Mouse (Mus musculus): ENCODE results near the gene Lin9. TPM values are rescaled to one million over a fixed set of nuclear protein-coding genes. Genes with fewer than 3 reads are reported as not detected.
"Not testable (repeated sequence)": the region's sequence is repeated elsewhere in the genome, so short reads cannot be mapped to it uniquely, and the experiment has no call there.

The Lin9 gene
- 1 to 10 TPM; 3.3 to 3.7 TPM for total RNA-seq (2021)
- long read RNA-seq, experiment 1, partial matches to known transcripts, result 0 of 3 reads
- long read RNA-seq, experiment 1, other reads (novel, unspliced or antisense), result 3 of 3 reads
- long read RNA-seq, experiment 2, partial matches to known transcripts, result 0 of 5 reads
- long read RNA-seq, experiment 2, other reads (novel, unspliced or antisense), result 1 of 5 reads

DNA sequence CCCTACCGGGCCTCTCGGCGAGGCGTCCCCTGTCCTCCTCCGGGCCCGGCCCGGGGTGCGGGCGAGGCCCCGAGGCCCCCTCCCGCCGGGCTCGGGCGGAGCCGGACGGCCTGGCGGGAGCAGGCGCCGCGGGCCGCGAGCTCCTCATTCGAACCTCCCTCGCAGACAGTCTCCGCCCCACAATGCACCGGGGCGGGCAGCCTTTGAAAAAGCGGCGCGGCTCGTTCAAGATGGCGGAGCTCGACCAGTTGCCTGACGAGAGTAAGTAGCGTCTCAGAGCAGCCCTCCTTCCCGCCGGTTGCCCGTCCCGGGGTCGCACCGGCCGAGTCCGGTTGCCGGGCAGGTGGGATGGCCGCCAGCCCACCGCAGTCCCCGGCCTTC lies at the start of gene Lin9:
TSS of gene Lin9 (plus strand) at position 14 of the 381 bp plus-strand sequence.
- intact Hi-C loops (cut with DNase I), result loop anchor here (5.0 kb wide), 1 partner anchor 86 kb away; the partner anchor contains the start of gene Acbd3
- peak; percentile 86 to 91 for DNase-seq (ENCODE audit: low spot score in 2 of 2)

DNA sequence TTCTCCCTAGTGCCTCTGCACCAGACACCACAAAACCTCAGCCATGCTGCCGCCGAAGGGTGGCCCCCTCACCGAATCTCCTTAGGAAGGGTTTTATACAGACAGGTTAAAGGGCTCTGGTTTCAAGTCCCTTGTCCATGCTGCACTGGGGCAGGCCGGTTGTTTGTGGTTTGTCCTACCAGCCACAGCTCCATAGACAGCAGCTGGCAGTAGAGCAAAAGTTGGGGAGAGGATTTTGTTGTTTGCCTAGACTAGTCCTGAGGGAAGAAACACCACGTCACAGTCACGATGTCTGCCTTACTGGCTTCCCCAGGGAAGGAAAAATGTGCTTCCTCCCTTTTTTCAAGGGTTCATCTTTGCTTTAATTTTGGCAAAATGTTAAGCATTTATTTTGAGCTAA lies 40.4 kb upstream of the Lin9 start:
- intact Hi-C loops (cut with DNase I), result no loop called here
- DNase-seq (ENCODE audit: low spot score in 2 of 2), result no peak

DNA sequence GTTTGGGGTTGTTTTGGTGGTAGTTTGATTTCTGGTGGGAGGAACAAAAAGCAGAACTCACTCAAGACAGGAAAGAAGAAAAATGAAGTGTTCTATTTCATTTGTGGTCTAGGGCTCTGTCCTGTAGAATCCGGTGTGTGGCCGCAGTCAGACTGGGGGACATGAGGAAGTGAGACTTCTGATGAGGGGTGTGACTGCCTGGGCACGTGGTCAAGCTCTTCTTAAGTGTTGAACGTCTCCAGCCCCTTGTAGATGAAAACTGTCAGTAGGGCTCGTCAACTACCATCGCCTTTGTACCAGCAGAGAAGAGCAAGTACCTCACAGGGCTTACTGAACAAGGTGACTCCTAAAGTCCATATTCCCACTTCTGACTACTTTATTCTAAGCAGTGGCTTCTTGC lies 39.1 kb upstream of the Lin9 start:
- intact Hi-C loops (cut with DNase I), result no loop called here
- no peak for DNase-seq (ENCODE audit: low spot score in 2 of 2)

DNA sequence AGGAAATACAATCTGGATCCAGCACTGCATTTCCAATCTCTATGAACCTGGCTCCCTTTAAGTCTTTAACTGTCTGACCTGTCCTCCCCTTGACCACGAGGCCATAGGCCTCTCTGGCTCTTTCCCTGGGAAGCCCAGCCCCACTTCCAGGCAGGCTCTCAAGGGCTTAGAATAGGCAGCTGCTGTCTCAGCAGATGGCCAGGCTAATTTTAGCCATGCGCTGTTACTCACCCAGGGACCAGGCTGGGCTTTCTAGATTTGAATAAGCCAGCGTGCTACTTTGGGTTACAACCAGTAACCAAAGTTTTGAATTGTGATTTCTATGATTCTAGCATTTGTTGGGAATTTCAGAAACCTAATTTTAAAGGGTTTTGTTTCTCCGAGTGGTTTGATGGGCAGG lies 36.4 kb upstream of the Lin9 start:
- intact Hi-C loops (cut with DNase I), result no loop called here

GRCm38 (mm10) chr1:180606106-180606505 lies 34.8 kb upstream of the Lin9 start:
- no peak for DNase-seq (ENCODE audit: low spot score in 2 of 2)
- intact Hi-C loops (cut with DNase I), result no loop called here

More for the DNA sequence above, 36.4 kb upstream of the Lin9 start:
- DNase-seq (ENCODE audit: low spot score in 2 of 2), result peak; percentile 83

GRCm38 (mm10) chr1:180606796-180607577 lies 34.0 kb upstream of the Lin9 start:
- intact Hi-C loops (cut with DNase I), result no loop called here
- peak in 1 of 2 experiments; percentile 34 for DNase-seq (ENCODE audit: low spot score in 2 of 2)

GRCm38 (mm10) chr1:180607578-180607879 lies 33.4 kb upstream of the Lin9 start:
- DNase-seq (ENCODE audit: low spot score in 2 of 2), result no peak

DNA sequence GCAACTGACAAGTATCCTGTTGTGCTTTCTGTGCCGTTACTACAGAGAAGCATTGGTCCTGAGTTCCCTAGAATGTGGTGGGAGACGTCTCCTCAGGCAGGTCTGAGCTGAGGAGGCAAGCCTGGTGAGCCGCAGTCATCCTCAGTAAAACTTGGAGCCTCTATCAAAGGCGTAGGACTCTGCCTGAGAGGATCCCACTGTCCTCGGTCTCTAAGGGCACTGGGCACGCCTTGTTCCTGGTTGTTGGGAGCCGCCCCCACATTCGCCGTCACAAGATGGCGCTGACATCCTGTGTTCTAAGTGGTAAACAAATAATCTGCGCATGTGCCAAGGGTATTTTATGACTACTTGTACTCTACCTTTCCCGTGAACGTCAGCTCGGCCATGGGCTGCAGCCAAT lies 29.1 kb upstream of the Lin9 start:
- intact Hi-C loops (cut with DNase I); DNase-seq (ENCODE audit: low spot score in 2 of 2): not testable (repeated sequence)

More at GRCm38 (mm10) chr1:180607578-180607879, 33.4 kb upstream of the Lin9 start:
- intact Hi-C loops (cut with DNase I), result no loop called here

DNA sequence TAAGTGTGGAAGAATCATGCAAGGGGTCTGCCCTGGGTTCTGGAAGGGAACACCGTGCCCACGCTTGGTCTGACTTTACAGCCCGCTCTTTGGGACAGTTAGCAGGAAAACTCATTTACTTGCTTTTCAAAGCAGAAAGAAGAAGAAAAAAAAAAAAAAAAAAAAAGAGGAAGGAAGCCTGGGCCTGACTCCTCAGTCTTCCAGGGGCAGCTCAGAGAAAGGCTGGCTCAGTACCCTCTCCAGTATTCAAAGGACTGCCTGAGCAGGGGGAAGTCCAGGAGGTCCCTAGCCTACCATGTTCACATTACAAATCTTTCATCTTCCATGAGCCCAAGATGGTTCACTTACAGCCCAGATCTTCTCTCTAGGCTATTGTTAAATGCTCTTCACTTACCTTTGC lies 24.2 kb upstream of the Lin9 start:
- intact Hi-C loops (cut with DNase I), result no loop called here
- no peak for DNase-seq (ENCODE audit: low spot score in 2 of 2)

- intact Hi-C loops (cut with DNase I), result no loop called here
- no peak for DNase-seq (ENCODE audit: low spot score in 2 of 2)
Measured at GRCm38 (mm10) chr1:180622389-180622788, 18.6 kb upstream of the Lin9 start.

DNA sequence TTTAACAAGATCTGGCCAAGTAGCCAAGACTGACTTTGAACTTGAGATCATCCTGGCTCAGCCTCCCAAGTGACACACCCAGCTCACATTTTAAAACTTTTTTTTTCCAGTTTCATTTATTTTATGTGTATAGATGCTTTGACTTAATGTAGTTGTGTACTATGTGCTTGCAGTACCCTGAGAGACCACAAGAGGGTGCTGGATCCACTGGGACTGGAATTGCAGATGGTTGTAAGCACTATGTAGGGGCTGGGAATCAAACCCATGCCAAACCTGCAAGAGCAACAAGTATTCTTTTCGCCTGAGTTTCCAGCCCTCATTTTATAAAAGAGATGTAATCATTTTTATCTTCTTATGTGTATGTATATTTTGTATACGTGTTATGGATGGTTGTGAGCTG lies 17.0 kb upstream of the Lin9 start:
- intact Hi-C loops (cut with DNase I), result no loop called here
- no peak for DNase-seq (ENCODE audit: low spot score in 2 of 2)

- no peak for DNase-seq (ENCODE audit: low spot score in 2 of 2)
- intact Hi-C loops (cut with DNase I), result no loop called here
Measured at GRCm38 (mm10) chr1:180626141-180626540, 14.8 kb upstream of the Lin9 start.

DNA sequence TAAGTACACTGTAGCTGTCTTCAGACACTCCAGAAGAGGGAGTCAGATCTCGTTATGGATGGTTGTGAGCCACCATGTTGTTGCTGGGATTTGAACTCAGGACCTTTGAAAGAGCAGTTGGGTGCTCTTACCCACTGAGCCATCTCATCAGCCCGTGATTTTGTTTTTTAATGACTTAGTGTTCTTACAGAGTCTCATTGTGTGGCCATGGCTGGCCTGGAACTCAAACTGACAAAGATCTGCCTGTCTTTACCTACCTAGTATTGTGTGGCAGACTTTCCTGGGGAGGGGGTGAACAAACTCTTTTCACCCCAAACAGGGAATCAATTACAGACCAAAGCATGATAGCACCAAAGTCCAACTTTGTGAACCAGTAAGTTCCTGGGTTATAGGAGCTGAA lies 3.2 kb upstream of the Lin9 start:
- intact Hi-C loops (cut with DNase I); DNase-seq (ENCODE audit: low spot score in 2 of 2): not testable (repeated sequence)

DNA sequence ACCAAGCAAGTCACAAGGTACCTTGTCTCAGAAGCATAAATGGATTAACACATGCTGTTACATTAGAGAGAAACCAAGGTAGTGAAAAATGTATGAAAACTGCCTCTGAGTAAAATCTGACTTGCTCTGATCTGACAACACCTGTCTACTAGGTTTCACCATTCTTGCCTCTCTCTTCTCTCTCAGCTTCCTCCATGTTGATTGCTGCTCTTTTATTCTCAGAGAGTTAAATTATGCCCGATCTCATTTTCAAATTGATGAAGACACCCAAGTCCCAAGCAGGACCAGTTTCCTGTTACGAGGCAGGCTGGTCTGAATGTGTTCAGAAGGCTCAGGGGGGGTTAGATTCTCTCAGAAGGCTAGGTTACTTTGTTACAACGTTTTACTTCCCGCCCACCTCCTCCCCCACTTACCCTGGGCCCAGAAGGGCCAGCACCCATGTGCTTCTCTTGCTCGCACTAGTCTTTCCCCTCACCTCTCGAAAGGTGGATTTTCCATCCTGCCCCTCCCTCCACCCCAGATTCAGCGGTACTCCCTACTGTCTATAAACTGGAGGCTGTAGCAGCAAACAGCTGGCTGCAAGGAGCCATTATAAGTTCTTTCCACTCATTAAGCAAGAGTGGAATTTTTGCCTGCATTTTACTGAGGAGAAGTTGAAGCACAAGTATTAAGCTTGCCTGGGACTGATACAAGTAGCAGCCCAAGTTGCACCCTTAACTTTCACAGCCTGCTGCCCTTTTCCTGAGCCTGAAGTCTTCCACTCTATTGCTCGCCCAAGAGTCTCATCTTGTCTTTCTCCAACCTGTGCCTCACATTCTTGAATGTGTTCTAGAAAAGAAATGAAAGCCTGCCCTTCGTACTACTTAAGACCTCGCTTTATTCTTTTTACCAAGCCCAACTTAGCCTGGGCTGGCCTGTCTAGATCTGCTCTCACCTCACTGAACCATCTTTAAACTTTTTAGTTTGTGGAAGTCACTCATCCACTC lies 1.2 kb upstream of the Lin9 start:
- no peak for DNase-seq (ENCODE audit: low spot score in 2 of 2)
- intact Hi-C loops (cut with DNase I), result loop anchor here (5.0 kb wide), 1 partner anchor 88 kb away; the partner anchor contains the start of gene Acbd3

DNA sequence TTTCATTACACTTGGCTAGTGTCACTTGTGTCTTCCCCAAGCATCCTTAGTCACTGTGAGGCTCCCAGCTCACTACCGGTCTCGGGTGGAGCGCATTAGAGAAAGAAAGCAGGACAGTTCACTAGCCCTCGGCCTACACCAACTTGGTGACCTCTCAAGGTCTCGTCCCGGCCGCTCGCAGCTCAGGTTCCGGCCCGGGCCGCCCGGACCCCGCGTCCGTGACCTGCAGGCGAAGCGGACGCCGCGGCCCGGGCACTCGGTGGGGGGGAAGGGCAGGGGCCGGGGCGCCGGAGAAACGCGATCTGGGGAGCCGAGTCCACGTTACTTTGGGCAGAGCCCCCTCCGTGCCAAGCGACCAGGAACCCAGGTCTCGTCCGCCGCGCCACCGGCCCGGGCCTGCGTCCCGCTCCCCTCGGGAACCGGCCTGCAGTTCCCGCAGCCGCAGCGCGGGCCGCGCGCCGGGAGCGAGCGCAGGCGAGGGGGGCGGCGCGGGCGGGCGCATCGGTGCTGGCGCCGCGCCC lies 285 bp upstream of the Lin9 start:
- intact Hi-C loops (cut with DNase I), result loop anchor here (5.0 kb wide), 1 partner anchor 87 kb away; the partner anchor contains the start of gene Acbd3
- peak; percentile 18 to 23 for DNase-seq (ENCODE audit: low spot score in 2 of 2)

DNA sequence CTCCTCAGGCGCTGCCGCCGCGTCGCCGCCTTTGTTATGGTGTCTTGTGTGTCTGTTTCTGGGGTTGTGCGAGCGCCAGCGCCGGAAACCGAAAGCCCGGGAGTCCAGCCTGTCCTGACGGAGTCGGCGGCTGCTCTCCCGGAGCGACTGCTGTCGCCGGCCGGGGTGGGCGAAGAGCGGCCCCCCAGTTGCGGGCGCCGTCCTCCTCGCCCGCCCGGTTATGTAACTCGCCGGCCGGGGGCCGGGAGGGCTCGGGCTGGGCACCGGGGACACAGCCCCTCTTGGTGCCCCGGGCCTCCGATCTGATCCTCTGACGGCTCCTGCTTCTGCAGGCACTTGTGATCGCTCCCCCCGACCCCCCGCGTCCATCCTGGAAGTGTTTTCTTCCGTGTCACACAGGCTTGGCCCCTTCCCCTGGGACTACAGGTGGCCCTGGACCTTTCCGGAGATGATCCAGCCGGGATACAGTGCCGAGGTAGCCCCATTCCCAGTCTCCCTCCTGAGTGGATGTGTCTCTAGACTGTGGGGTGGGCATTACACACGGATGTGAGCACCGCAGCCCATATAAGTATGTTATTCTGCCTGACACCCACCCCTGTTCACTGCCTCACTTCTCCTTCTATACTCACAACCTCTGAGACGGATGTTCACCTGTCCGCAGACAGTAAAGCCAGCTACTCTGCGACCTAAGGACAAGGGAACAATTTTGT lies 723 bp downstream of the Lin9 start:
- DNase-seq (ENCODE audit: low spot score in 2 of 2), result peak in 1 of 2 experiments; percentile 2
- intact Hi-C loops (cut with DNase I), result loop anchor here (5.0 kb wide), 1 partner anchor 86 kb away; the partner anchor contains the start of gene Acbd3

- intact Hi-C loops (cut with DNase I), result loop anchor here (5.0 kb wide), 1 partner anchor 85 kb away; the partner anchor contains the start of gene Acbd3
- DNase-seq (ENCODE audit: low spot score in 2 of 2), result no peak
Measured at GRCm38 (mm10) chr1:180642228-180642564, 1.2 kb downstream of the Lin9 start.

- DNase-seq (ENCODE audit: low spot score in 2 of 2), result no peak
- intact Hi-C loops (cut with DNase I), result no loop called here
Measured at GRCm38 (mm10) chr1:180691284-180691683, 50.3 kb downstream of the Lin9 start.

Measured in left cerebral cortex, postnatal 14 days (tissue).